Mouse (Mus musculus): ENCODE measurements around the gene Abhd14a. TPM values are rescaled to one million over a fixed set of nuclear protein-coding genes. Genes with fewer than 3 reads are reported as not detected.

Abhd14a gene
- polyA plus RNA-seq, 1 experiment from 2014 or later = 20.8 TPM

DNA sequence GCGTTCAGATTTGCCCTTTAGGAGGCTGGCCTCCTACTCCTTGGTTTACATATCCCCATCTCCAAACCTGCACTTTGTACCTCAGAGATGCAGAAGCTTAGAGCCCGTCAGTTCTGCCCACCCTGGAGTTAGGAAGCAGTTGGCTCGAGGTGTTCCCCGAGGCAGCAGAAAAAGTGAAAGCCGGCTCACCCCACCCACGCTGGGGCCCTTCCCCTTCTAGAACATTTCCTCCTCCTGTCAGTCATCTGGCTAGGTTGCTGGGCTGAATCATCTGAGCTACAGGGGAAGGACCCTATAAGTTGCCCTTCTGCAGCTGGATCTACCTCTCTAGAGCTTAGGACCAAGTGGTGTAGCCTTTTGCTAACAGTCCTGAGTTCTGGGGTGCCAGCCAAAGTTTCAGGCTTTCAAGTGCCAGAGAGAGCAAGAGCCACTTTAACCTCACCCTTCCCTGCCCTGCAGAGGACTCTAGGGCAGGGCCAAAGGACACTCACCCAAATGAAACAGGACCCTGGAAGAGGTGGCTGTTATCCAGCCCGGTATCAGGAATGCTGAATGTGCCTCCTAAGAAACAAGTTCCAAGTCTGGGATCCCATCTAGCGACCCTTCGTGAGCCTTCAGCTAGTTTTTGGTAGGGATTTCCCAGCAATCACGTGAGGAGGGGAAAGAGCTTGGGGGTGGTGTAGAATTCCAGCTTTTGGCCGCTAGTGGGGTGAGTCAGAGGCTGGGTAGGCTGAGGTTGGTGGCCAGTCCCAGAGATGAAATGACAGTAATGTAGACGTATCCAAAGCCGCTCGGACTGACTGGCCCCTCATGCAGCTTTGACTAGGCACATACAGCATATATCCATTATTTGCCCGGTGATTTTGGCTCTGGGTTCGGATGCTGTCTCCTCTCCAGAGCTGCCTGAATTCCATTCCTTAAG is 28.8 kb upstream of the Abhd14a start:
- Histone ChIP-seq H3K27me3 (replicated peaks; ENCODE audit: control insufficient read depth, insufficient read depth, low read length) (no peaks in the 10 kb centered on the region), H3K9ac (ENCODE audit: low read depth, low read length) (peak overlapping the region; percentile 37; the same call in 1 of the 2 replicates), H3K4me3 (ENCODE audit: low read depth, low read length) (peak overlapping the region; percentile 26), H3K9me3 (ENCODE audit: control insufficient read depth) (no peaks in the 10 kb centered on the region), H3K4me1 (replicated peaks; ENCODE audit: control insufficient read depth, insufficient read depth, low read length) (peaks cover 8% of the 10 kb centered on the region), H3K27ac (ENCODE audit: low read depth, low read length) (peak overlapping the region; percentile 46; the same call in 1 of the 2 replicates), H3K4me2 (replicated peaks; ENCODE audit: low read depth) (peak overlapping the region; percentile 53), H3K36me3 (ENCODE audit: control insufficient read depth, insufficient read depth) (peaks cover 23% of the 10 kb centered on the region)
- 16% methylated on average over 16 of the region's 16 CpGs for WGBS
- no peak for TF ChIP-seq CTCF (IDR thresholded peaks at IDR 0.05; ENCODE audit: low read depth)
- ATAC-seq = peak; percentile 28

DNA sequence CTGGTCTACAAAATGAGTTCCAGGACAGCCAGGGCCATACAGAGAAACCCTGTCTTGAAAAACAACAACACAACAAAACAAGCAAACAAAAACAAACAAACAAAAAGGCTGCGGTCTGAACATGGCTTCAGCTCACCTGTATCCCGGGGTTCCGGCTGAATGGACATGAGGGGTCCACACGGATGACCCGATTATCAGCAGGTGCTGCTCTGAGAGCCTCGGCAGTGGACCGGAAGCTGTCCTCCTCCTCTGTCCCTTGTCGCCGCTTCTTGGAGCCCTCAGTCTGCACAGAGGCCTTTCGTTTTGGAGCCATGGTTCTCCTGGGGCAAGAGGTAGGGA is 28.2 kb upstream of the Abhd14a start, which contains the start of gene Rrp9:
TSS of gene Rrp9 (plus strand) at position 301 of the 339 bp plus-strand sequence.
- Histone ChIP-seq H3K27me3 (replicated peaks; ENCODE audit: control insufficient read depth, insufficient read depth, low read length) (no peaks in the 10 kb centered on the region), H3K36me3 (ENCODE audit: control insufficient read depth, insufficient read depth) (peaks cover 17% of the 10 kb centered on the region), H3K9me3 (ENCODE audit: control insufficient read depth) (no peaks in the 10 kb centered on the region), H3K27ac (ENCODE audit: low read depth, low read length) (peak within 1 kb of the TSS; percentile 46; the same call in 1 of the 2 replicates), H3K4me1 (replicated peaks; ENCODE audit: control insufficient read depth, insufficient read depth, low read length) (peaks cover 8% of the 10 kb centered on the region), H3K4me3 (ENCODE audit: low read depth, low read length) (peak within 1 kb of the TSS; percentile 26), H3K9ac (ENCODE audit: low read depth, low read length) (peak within 1 kb of the TSS; percentile 37; the same call in 1 of the 2 replicates), H3K4me2 (replicated peaks; ENCODE audit: low read depth) (peak within 1 kb of the TSS; percentile 53)
- 81% methylated on average over 10 of the region's 10 CpGs for WGBS
- no peak for TF ChIP-seq CTCF (IDR thresholded peaks at IDR 0.05; ENCODE audit: low read depth)
- ATAC-seq = no peak

DNA sequence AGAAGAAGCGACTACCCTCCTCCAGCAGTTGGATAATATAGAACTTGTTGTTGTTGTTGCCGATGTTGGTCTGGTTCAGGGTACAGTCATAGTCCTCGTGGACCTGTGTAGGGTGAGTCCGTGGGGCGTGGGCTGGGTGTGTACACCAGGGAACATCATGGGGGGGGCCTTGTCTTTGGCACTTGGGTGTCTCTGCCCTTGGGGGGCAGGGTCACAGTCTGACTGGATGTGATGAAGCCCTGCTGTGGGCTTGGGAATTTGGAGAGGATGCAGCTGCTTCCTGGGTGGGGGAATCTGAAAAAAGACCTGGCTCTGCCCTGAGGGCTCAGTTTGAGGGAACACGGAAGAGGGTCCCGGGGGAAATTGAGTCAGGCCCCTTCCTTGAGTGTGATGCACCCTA is 27.6 kb upstream of the Abhd14a start:
- H3K9ac ChIP-seq (ENCODE audit: low read depth, low read length) = no peak overlapping the region

DNA sequence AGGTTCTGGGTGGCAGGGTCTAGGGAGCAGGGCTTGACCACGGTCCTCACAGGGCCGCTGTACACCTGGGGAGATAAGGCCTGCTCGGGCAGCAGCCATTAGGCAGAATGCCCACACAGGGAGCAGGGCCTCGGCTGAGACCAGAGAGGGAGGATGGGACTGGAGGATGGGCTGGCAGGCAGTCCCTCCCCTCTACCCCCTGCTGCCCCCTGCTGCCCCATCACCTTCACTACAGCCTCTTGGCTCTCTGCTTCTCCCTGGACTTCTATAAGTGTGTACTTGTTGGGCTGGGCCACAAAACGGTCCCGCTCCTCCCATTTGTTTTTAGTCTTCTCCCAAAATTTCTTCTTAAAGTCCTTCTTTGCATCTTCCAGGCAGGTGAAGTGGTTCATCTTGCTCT is 27.0 kb upstream of the Abhd14a start:
- Histone ChIP-seq H3K4me3 (ENCODE audit: low read depth, low read length) (no peak overlapping the region), H3K4me2 (replicated peaks; ENCODE audit: low read depth) (no peak overlapping the region), H3K4me1 (replicated peaks; ENCODE audit: control insufficient read depth, insufficient read depth, low read length) (peaks cover 8% of the 10 kb centered on the region), H3K36me3 (ENCODE audit: control insufficient read depth, insufficient read depth) (peaks cover 6% of the 10 kb centered on the region; the same call in 1 of the 2 replicates), H3K27me3 (replicated peaks; ENCODE audit: control insufficient read depth, insufficient read depth, low read length) (no peaks in the 10 kb centered on the region), H3K27ac (ENCODE audit: low read depth, low read length) (no peak overlapping the region), H3K9ac (ENCODE audit: low read depth, low read length) (no peak overlapping the region), H3K9me3 (ENCODE audit: control insufficient read depth) (no peaks in the 10 kb centered on the region)
- peak; percentile 89 for TF ChIP-seq CTCF (IDR thresholded peaks at IDR 0.05; ENCODE audit: low read depth)
- WGBS = 12% methylated on average over 6 of the region's 6 CpGs
- ATAC-seq = no peak

More for the DNA sequence above, 27.6 kb upstream of the Abhd14a start:
- H3K36me3 ChIP-seq (ENCODE audit: control insufficient read depth, insufficient read depth) = peaks cover 12% of the 10 kb centered on the region; the same call in 1 of the 2 replicates
- 0 out of 2 replicates have a peak overlapping the region, but pooled peaks have one; percentile 53 for H3K4me2 ChIP-seq (replicated peaks; ENCODE audit: low read depth)
- H3K9me3 ChIP-seq (ENCODE audit: control insufficient read depth) = no peaks in the 10 kb centered on the region
- peaks cover 8% of the 10 kb centered on the region for H3K4me1 ChIP-seq (replicated peaks; ENCODE audit: control insufficient read depth, insufficient read depth, low read length)
- no peak overlapping the region for H3K27ac ChIP-seq (ENCODE audit: low read depth, low read length)
- 70% methylated on average over 7 of the region's 7 CpGs for whole genome bisulfite sequencing
- ATAC-seq = no peak
- TF ChIP-seq CTCF (IDR thresholded peaks at IDR 0.05; ENCODE audit: low read depth) = no peak
- H3K4me3 ChIP-seq (ENCODE audit: low read depth, low read length) = no peak overlapping the region
- no peaks in the 10 kb centered on the region for H3K27me3 ChIP-seq (replicated peaks; ENCODE audit: control insufficient read depth, insufficient read depth, low read length)

DNA sequence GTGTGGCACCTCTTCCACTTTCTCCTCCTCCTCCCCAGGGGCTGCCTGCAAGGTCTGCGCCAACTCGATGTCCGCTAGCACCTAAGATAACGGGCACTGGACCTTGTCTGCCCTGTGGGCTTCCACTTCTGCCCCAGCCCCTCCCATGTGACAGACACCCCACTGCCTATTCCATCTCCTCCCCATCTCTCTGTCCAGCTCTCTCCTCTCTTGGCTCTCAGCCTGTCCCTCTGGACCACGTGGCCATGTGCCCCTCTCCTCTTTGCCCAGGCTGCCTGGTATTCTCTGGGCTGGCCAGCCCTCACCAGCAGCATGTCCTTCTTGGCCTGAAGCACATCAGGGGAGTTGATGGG is 26.3 kb upstream of the Abhd14a start:
- ATAC-seq = no peak
- H3K36me3 ChIP-seq (ENCODE audit: control insufficient read depth, insufficient read depth) = no peaks in the 10 kb centered on the region; the same call in 1 of the 2 replicates
- no peak overlapping the region for H3K27ac ChIP-seq (ENCODE audit: low read depth, low read length)
- H3K9ac ChIP-seq (ENCODE audit: low read depth, low read length) = no peak overlapping the region
- 80% methylated on average over 5 of the region's 5 CpGs for WGBS
- no peaks in the 10 kb centered on the region for H3K27me3 ChIP-seq (replicated peaks; ENCODE audit: control insufficient read depth, insufficient read depth, low read length)
- H3K4me3 ChIP-seq (ENCODE audit: low read depth, low read length) = no peak overlapping the region
- no peaks in the 10 kb centered on the region for H3K9me3 ChIP-seq (ENCODE audit: control insufficient read depth)
- peaks cover 8% of the 10 kb centered on the region for H3K4me1 ChIP-seq (replicated peaks; ENCODE audit: control insufficient read depth, insufficient read depth, low read length)
- TF ChIP-seq CTCF (IDR thresholded peaks at IDR 0.05; ENCODE audit: low read depth) = no peak
- no peak overlapping the region for H3K4me2 ChIP-seq (replicated peaks; ENCODE audit: low read depth)

DNA sequence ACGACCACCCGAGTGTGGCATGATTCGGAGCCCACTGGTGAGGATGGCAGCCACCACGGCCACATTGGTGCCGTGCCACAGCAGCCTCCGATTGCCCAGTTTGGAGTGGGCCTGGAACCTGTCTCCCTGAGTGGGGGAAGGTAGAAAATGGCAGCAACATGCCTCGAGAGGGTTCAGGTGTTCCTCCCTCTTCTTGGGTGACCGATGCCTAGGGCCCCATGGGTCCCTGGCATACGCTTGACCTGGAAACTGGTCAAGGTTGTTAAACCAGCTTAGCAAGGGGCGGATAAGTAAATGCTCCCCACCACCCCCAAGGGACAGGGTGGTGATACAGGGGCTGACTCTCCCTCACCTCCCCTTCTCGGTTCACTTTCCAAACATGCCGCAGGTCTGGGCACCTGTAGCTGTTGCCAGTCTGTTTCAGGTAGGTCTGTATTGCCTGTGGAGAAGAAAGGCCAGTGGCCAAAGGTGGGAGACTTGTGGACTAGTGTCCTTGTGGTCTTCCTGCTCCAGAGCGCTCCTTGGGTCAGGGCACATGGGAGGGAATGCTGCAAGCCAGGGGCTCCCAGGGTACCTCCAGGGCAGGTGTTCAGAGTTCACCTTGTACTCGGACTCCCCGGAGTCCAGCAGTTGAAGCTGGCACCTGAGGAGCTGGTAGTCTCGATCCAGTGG is 25.7 kb upstream of the Abhd14a start:
- no peak overlapping the region for H3K4me3 ChIP-seq (ENCODE audit: low read depth, low read length)
- H3K27ac ChIP-seq (ENCODE audit: low read depth, low read length) = no peak overlapping the region
- H3K9me3 ChIP-seq (ENCODE audit: control insufficient read depth) = no peaks in the 10 kb centered on the region
- H3K36me3 ChIP-seq (ENCODE audit: control insufficient read depth, insufficient read depth) = no peaks in the 10 kb centered on the region; the same call in 1 of the 2 replicates
- H3K9ac ChIP-seq (ENCODE audit: low read depth, low read length) = no peak overlapping the region
- 79% methylated on average over 16 of the region's 16 CpGs for WGBS
- no peak for ATAC-seq
- H3K27me3 ChIP-seq (replicated peaks; ENCODE audit: control insufficient read depth, insufficient read depth, low read length) = no peaks in the 10 kb centered on the region
- no peak for TF ChIP-seq CTCF (IDR thresholded peaks at IDR 0.05; ENCODE audit: low read depth)
- no peak overlapping the region for H3K4me2 ChIP-seq (replicated peaks; ENCODE audit: low read depth)
- peaks cover 8% of the 10 kb centered on the region for H3K4me1 ChIP-seq (replicated peaks; ENCODE audit: control insufficient read depth, insufficient read depth, low read length)

Measured in intestine, postnatal 0 days (tissue).